Mouse (Mus musculus): Measurements from ENCODE around the gene Cacul1. TPM values are rescaled to one million over a fixed set of nuclear protein-coding genes. Genes with fewer than 3 reads are reported as not detected.

Cacul1 gene
- total RNA-seq (2014; rRNA removed; ENCODE audit: low replicate concordance) = 22.1 and 23.9 TPM in 2 replicates
- polyA plus RNA-seq (2015; fragmentation: Nextera tagmentation; extraction: Ambion mirVana) = 7.1 and 8.6 TPM in 2 replicates

- DNase-seq (ENCODE audit: low spot score) = peak; percentile 99
- TF ChIP-seq EP300 (IDR thresholded peaks at IDR 0.05; ENCODE audit: low read depth) (peak; percentile 27; the same call in 1 of the 2 replicates), CTCF (IDR thresholded peaks at IDR 0.05; ENCODE audit: low read depth) (no peak)
- H3K4me1 ChIP-seq (ENCODE audit: control insufficient read depth, insufficient read depth) = peaks cover 11% of the 10 kb centered on the region
Measured at GRCm38 (mm10) chr19:60580582-60581339, at the start of gene Cacul1. Gene Cacul1, minus strand, starts transcription at chr19:60581025.

GRCm38 (mm10) chr19:60619420-60619819 lies 38.6 kb upstream of the Cacul1 start:
- Histone ChIP-seq H3K9me3 (replicated peaks; ENCODE audit: control insufficient read depth, low read length) (no peaks in the 10 kb centered on the region), H3K27me3 (ENCODE audit: control insufficient read depth, insufficient read depth, low read length) (no peaks in the 10 kb centered on the region), H3K9ac (replicated peaks; ENCODE audit: low read depth, low read length) (no peak overlapping the region), H3K4me1 (ENCODE audit: control insufficient read depth, insufficient read depth) (no peaks in the 10 kb centered on the region), H3K4me3 (ENCODE audit: low read depth, low read length) (no peak overlapping the region), H3K27ac (ENCODE audit: low read depth) (no peak overlapping the region), H3K4me2 (ENCODE audit: low read depth, low read length) (no peak overlapping the region), H3K36me3 (replicated peaks; ENCODE audit: control insufficient read depth, insufficient read depth, low read length) (no peaks in the 10 kb centered on the region)
- 46% methylated on average over 4 of the region's 4 CpGs for WGBS
- DNase-seq (ENCODE audit: low spot score) (no peak), ATAC-seq (ENCODE audit: insufficient read depth, low read depth) (no peak)
- TF ChIP-seq EP300 (IDR thresholded peaks at IDR 0.05; ENCODE audit: low read depth) = no peak
- no peak for TF ChIP-seq CTCF (IDR thresholded peaks at IDR 0.05; ENCODE audit: low read depth)

More at GRCm38 (mm10) chr19:60580582-60581339, at the start of gene Cacul1:
- Histone ChIP-seq H3K4me2 (ENCODE audit: low read depth, low read length) (peak within 1 kb of the TSS; percentile 70), H3K4me3 (ENCODE audit: low read depth, low read length) (peak within 1 kb of the TSS; percentile 93), H3K9ac (replicated peaks; ENCODE audit: low read depth, low read length) (peak within 1 kb of the TSS; percentile 86), H3K27ac (ENCODE audit: low read depth) (peak within 1 kb of the TSS; percentile 89), H3K9me3 (replicated peaks; ENCODE audit: control insufficient read depth, low read length) (no peaks in the 10 kb centered on the region), H3K36me3 (replicated peaks; ENCODE audit: control insufficient read depth, insufficient read depth, low read length) (no peaks in the 10 kb centered on the region), H3K27me3 (ENCODE audit: control insufficient read depth, insufficient read depth, low read length) (no peaks in the 10 kb centered on the region)
- under 1% methylated on average over 61 of the region's 64 CpGs for WGBS
- ATAC-seq (ENCODE audit: insufficient read depth, low read depth) = peak; percentile 99

GRCm38 (mm10) chr19:60617007-60617406 lies 36.2 kb upstream of the Cacul1 start:
- DNase-seq (ENCODE audit: low spot score) = no peak
- no peaks in the 10 kb centered on the region for H3K9me3 ChIP-seq (replicated peaks; ENCODE audit: control insufficient read depth, low read length)
- 15% methylated on average over 1 of the region's 1 CpGs for WGBS
- TF ChIP-seq CTCF (IDR thresholded peaks at IDR 0.05; ENCODE audit: low read depth) = no peak
- no peak for TF ChIP-seq EP300 (IDR thresholded peaks at IDR 0.05; ENCODE audit: low read depth)
- ATAC-seq (ENCODE audit: insufficient read depth, low read depth) = no peak
- H3K4me3 ChIP-seq (ENCODE audit: low read depth, low read length) = no peak overlapping the region
- no peak overlapping the region for H3K9ac ChIP-seq (replicated peaks; ENCODE audit: low read depth, low read length)
- no peaks in the 10 kb centered on the region for H3K36me3 ChIP-seq (replicated peaks; ENCODE audit: control insufficient read depth, insufficient read depth, low read length)
- H3K27me3 ChIP-seq (ENCODE audit: control insufficient read depth, insufficient read depth, low read length) = no peaks in the 10 kb centered on the region
- no peak overlapping the region for H3K4me2 ChIP-seq (ENCODE audit: low read depth, low read length)
- no peak overlapping the region for H3K27ac ChIP-seq (ENCODE audit: low read depth)
- no peaks in the 10 kb centered on the region for H3K4me1 ChIP-seq (ENCODE audit: control insufficient read depth, insufficient read depth)

- TF ChIP-seq EP300 (IDR thresholded peaks at IDR 0.05; ENCODE audit: low read depth) (no peak), CTCF (IDR thresholded peaks at IDR 0.05; ENCODE audit: low read depth) (no peak)
- Histone ChIP-seq H3K4me2 (ENCODE audit: low read depth, low read length) (no peak overlapping the region), H3K9me3 (replicated peaks; ENCODE audit: control insufficient read depth, low read length) (no peaks in the 10 kb centered on the region), H3K27me3 (ENCODE audit: control insufficient read depth, insufficient read depth, low read length) (no peaks in the 10 kb centered on the region), H3K4me1 (ENCODE audit: control insufficient read depth, insufficient read depth) (no peaks in the 10 kb centered on the region), H3K4me3 (ENCODE audit: low read depth, low read length) (no peak overlapping the region), H3K36me3 (replicated peaks; ENCODE audit: control insufficient read depth, insufficient read depth, low read length) (no peaks in the 10 kb centered on the region), H3K27ac (ENCODE audit: low read depth) (no peak overlapping the region), H3K9ac (replicated peaks; ENCODE audit: low read depth, low read length) (no peak overlapping the region)
- 44% methylated on average over 5 of the region's 5 CpGs for WGBS
- no peak for DNase-seq (ENCODE audit: low spot score)
- ATAC-seq (ENCODE audit: insufficient read depth, low read depth) = no peak
Measured at GRCm38 (mm10) chr19:60615470-60616200, 34.8 kb upstream of the Cacul1 start.

- ATAC-seq (ENCODE audit: insufficient read depth, low read depth) = no peak
- DNase-seq (ENCODE audit: low spot score) = peak; percentile 12
- no peak for TF ChIP-seq EP300 (IDR thresholded peaks at IDR 0.05; ENCODE audit: low read depth)
- peak; percentile 40 for TF ChIP-seq CTCF (IDR thresholded peaks at IDR 0.05; ENCODE audit: low read depth)
Measured at GRCm38 (mm10) chr19:60611525-60612215, 30.8 kb upstream of the Cacul1 start.

More at GRCm38 (mm10) chr19:60611525-60612215, 30.8 kb upstream of the Cacul1 start:
- H3K4me2 ChIP-seq (ENCODE audit: low read depth, low read length) = no peak overlapping the region
- no peaks in the 10 kb centered on the region for H3K9me3 ChIP-seq (replicated peaks; ENCODE audit: control insufficient read depth, low read length)
- H3K4me3 ChIP-seq (ENCODE audit: low read depth, low read length) = no peak overlapping the region
- H3K27me3 ChIP-seq (ENCODE audit: control insufficient read depth, insufficient read depth, low read length) = no peaks in the 10 kb centered on the region
- H3K36me3 ChIP-seq (replicated peaks; ENCODE audit: control insufficient read depth, insufficient read depth, low read length) = no peaks in the 10 kb centered on the region
- WGBS = 37% methylated on average over 12 of the region's 12 CpGs
- no peak overlapping the region for H3K27ac ChIP-seq (ENCODE audit: low read depth)
- H3K4me1 ChIP-seq (ENCODE audit: control insufficient read depth, insufficient read depth) = no peaks in the 10 kb centered on the region
- no peak overlapping the region for H3K9ac ChIP-seq (replicated peaks; ENCODE audit: low read depth, low read length)

Measured in heart, postnatal 0 days (tissue).